Mouse (Mus musculus) intestine, embryonic 16.5 days (tissue): ENCODE measurements at regions not wholly inside any gene's neighbourhood (a gene's known extent, or its start where the extent isn't known, plus 50 kb on each side); places are given as distances from the start of the nearest gene placed in this dataset.
A peak's percentile ranks its signal among the peaks of the same experiment; 100 is the strongest.

Experiments used
- ATAC-seq: fragments of 200-750 bp; cut with Nextera tagmentation; 2 replicates; pipeline ENCODE4 v1.8.0; 2017; ENCODE audit warnings: moderate TSS enrichment, moderate library complexity
- H3K27ac ChIP-seq: fragments of 300-500 bp; sonication (generic); 2 replicates; pipeline ENCODE4 v1.5.1; 2014; ENCODE audit warnings: mild to moderate bottlenecking, low read length
- H3K27me3 ChIP-seq: fragments of 300-500 bp; sonication (generic); replicated peaks from 2 replicates; pipeline ENCODE4 v1.6.1; 2014; ENCODE audit warnings: low read length, control low read depth, mixed read lengths; ENCODE audit not compliant: control insufficient read depth, insufficient read depth
- H3K36me3 ChIP-seq: fragments of 300-500 bp; sonication (generic); 2 replicates; pipeline ENCODE4 v1.6.1; 2014; ENCODE audit warnings: low read length, control low read depth; ENCODE audit not compliant: control insufficient read depth, insufficient read depth
- H3K4me1 ChIP-seq: fragments of 300-500 bp; sonication (generic); 2 replicates; pipeline ENCODE4 v1.6.1; 2014; ENCODE audit warnings: low read length, control low read depth, mixed read lengths; ENCODE audit not compliant: control insufficient read depth, insufficient read depth
- H3K4me2 ChIP-seq: fragments of 300-500 bp; sonication (generic); 2 replicates; pipeline ENCODE4 v1.6.1; 2014; ENCODE audit warnings: low read depth, low read length, control low read depth
- H3K4me3 ChIP-seq: fragments of 300-500 bp; sonication (generic); 2 replicates; pipeline ENCODE4 v1.5.1; 2014; ENCODE audit warnings: mild to moderate bottlenecking, low read length
- H3K9ac ChIP-seq: fragments of 300-500 bp; sonication (generic); 2 replicates; pipeline ENCODE4 v1.6.1; 2014; ENCODE audit warnings: low read depth, low read length
- H3K9me3 ChIP-seq: fragments of 300-500 bp; sonication (generic); 2 replicates; pipeline ENCODE4 v1.6.1; 2016; ENCODE audit warnings: low read length, control low read depth; ENCODE audit not compliant: control insufficient read depth
- WGBS: fragments of 180-500 bp; shearing (Covaris S2); extraction: QIAGEN DNeasy Blood & Tissue Kit; methylation state at CpG from one replicate; pipeline ENCODE4 v1.1.7; 2014; 5-methylcytosine and 5-hydroxymethylcytosine counted together

DNA sequence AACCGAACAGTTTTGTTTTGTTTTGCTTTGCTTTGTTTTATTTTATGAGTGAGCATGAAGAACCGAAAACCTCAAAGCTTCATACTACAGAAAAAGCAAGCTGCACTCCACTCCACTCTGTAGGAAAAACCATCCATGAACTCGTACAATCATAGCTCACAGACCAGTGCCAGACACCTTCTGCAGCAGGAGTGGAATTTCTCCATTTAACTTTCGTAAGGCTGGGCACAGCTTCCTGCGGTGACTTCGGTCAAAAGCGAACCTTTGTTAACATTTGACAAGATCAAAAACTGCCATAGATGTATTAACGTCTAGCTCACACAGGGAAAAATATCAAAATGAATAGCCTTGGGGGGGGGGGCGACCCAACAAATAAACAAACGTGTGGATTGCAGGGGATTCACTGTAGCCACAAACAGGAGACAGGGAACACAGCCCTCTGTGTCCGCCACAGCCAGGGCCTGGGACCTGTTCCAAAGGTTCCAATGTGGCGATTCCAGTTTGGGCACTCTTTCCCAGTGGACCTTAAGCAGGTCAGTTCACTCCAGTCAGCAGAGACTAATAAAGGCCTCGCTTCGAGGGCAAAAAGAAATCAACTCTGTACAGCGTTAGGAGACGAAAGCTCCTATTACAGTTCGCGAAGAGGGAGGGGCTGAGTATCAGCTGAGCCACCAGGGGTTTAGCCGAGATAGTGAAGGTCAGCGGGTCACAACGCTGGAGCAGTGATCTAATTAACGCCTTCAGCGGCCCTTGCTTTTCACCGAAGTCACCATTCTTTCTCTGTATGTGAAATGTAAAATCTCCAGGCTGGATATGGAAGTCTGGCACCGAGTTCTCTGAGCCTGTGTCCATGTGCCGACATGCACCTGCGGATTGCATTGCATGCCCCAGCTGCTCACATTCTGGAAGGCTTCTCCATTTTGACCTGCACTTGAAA, 135.4 kb upstream of the Ankrd55 start:
- H3K36me3 ChIP-seq, result no peaks in the 10 kb centered on the region
- peak overlapping the region; percentile 55 for H3K27ac ChIP-seq
- peak; percentile 91 for ATAC-seq
- no peaks in the 10 kb centered on the region for H3K27me3 ChIP-seq
- peaks cover 16% of the 10 kb centered on the region for H3K4me1 ChIP-seq
- peak overlapping the region; percentile 9; the same call in 1 of the 2 replicates for H3K4me3 ChIP-seq
- no peaks in the 10 kb centered on the region for H3K9me3 ChIP-seq
- H3K9ac ChIP-seq, result peak overlapping the region; percentile 48; the same call in 1 of the 2 replicates
- H3K4me2 ChIP-seq, result peak overlapping the region; percentile 50
- 17% methylated on average over 27 of the region's 27 CpGs for WGBS

GRCm38 (mm10) chr13:112153681-112154127, 134.5 kb upstream of the Ankrd55 start:
- H3K9me3 ChIP-seq, result no peaks in the 10 kb centered on the region
- WGBS, result 20% methylated on average over 4 of the region's 4 CpGs
- no peaks in the 10 kb centered on the region for H3K36me3 ChIP-seq
- no peaks in the 10 kb centered on the region for H3K27me3 ChIP-seq
- H3K27ac ChIP-seq, result peak overlapping the region; percentile 55; the same call in 1 of the 2 replicates
- peak; percentile 75 for ATAC-seq
- H3K4me2 ChIP-seq, result peak overlapping the region; percentile 50; the same call in 1 of the 2 replicates
- H3K4me1 ChIP-seq, result peaks cover 16% of the 10 kb centered on the region
- H3K9ac ChIP-seq, result peak overlapping the region; percentile 16; the same call in 1 of the 2 replicates
- H3K4me3 ChIP-seq, result 0 out of 2 replicates have a peak overlapping the region, but pooled peaks have one; percentile 9

GRCm38 (mm10) chr13:112159430-112160172, 128.7 kb upstream of the Ankrd55 start:
- no peak overlapping the region for H3K4me3 ChIP-seq
- no peaks in the 10 kb centered on the region for H3K36me3 ChIP-seq
- 64% methylated on average over 9 of the region's 9 CpGs for WGBS
- no peak overlapping the region for H3K9ac ChIP-seq
- peak overlapping the region; percentile 28 for H3K27ac ChIP-seq
- H3K4me1 ChIP-seq, result no peaks in the 10 kb centered on the region
- no peaks in the 10 kb centered on the region for H3K27me3 ChIP-seq
- no peak for ATAC-seq
- no peaks in the 10 kb centered on the region for H3K9me3 ChIP-seq
- H3K4me2 ChIP-seq, result no peak overlapping the region

- 56% methylated on average over 2 of the region's 2 CpGs for WGBS
Measured at GRCm38 (mm10) chr13:112160173-112160641, 128.0 kb upstream of the Ankrd55 start.

DNA sequence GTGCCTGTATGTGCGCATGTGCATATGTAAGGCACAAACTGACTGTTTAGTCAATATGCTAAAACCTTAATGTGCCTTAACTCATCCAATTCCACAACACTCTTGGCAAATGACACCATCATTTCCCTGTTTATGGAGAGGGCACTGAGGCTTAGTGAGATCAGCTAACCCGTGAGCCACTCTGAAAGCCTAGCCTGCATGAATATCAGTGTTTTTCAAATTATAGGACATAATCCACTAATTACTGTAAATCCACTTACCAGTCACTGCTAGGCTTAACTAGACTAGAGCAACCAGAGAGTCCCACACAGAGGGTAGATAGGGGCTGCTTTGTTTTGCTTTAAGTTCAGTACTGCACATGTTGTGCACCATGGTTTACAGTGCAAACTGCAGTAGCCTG, 127.5 kb upstream of the Ankrd55 start:
- Histone ChIP-seq H3K27ac (no peak overlapping the region), H3K9ac (no peak overlapping the region), H3K4me1 (no peaks in the 10 kb centered on the region), H3K27me3 (no peaks in the 10 kb centered on the region), H3K4me2 (no peak overlapping the region), H3K36me3 (no peaks in the 10 kb centered on the region), H3K4me3 (no peak overlapping the region), H3K9me3 (no peaks in the 10 kb centered on the region)
- 91% methylated on average over 2 of the region's 2 CpGs for WGBS
- no peak for ATAC-seq

More at GRCm38 (mm10) chr13:112160173-112160641, 128.0 kb upstream of the Ankrd55 start:
- no peaks in the 10 kb centered on the region for H3K36me3 ChIP-seq
- H3K4me2 ChIP-seq, result no peak overlapping the region
- no peaks in the 10 kb centered on the region for H3K4me1 ChIP-seq
- no peaks in the 10 kb centered on the region for H3K9me3 ChIP-seq
- peak overlapping the region; percentile 41 for H3K27ac ChIP-seq
- no peak overlapping the region for H3K9ac ChIP-seq
- ATAC-seq, result peak; percentile 52; the same call in 1 of the 2 replicates
- H3K27me3 ChIP-seq, result no peaks in the 10 kb centered on the region
- no peak overlapping the region for H3K4me3 ChIP-seq

- Histone ChIP-seq H3K4me1 (no peaks in the 10 kb centered on the region), H3K9me3 (no peaks in the 10 kb centered on the region), H3K36me3 (no peaks in the 10 kb centered on the region), H3K27ac (no peak overlapping the region), H3K4me2 (no peak overlapping the region), H3K9ac (no peak overlapping the region), H3K4me3 (no peak overlapping the region), H3K27me3 (no peaks in the 10 kb centered on the region)
- WGBS, result 84% methylated on average over 2 of the region's 2 CpGs
- ATAC-seq, result no peak
Measured at GRCm38 (mm10) chr13:112161886-112162285, 126.4 kb upstream of the Ankrd55 start.

GRCm38 (mm10) chr13:112165921-112166320, 122.3 kb upstream of the Ankrd55 start:
- H3K36me3 ChIP-seq, result no peaks in the 10 kb centered on the region
- WGBS, result 64% methylated on average over 2 of the region's 2 CpGs

GRCm38 (mm10) chr13:112166338-112166802, 121.9 kb upstream of the Ankrd55 start:
- peak overlapping the region; percentile 41; the same call in 1 of the 2 replicates for H3K27ac ChIP-seq
- no peaks in the 10 kb centered on the region for H3K4me1 ChIP-seq
- H3K4me3 ChIP-seq, result no peak overlapping the region
- no peak overlapping the region for H3K9ac ChIP-seq
- H3K9me3 ChIP-seq, result no peaks in the 10 kb centered on the region
- no peaks in the 10 kb centered on the region for H3K36me3 ChIP-seq
- ATAC-seq, result no peak
- no peaks in the 10 kb centered on the region for H3K27me3 ChIP-seq
- H3K4me2 ChIP-seq, result no peak overlapping the region
- 69% methylated on average over 10 of the region's 10 CpGs for WGBS

More at GRCm38 (mm10) chr13:112165921-112166320, 122.3 kb upstream of the Ankrd55 start:
- Histone ChIP-seq H3K27me3 (no peaks in the 10 kb centered on the region), H3K4me3 (no peak overlapping the region), H3K9me3 (no peaks in the 10 kb centered on the region), H3K27ac (no peak overlapping the region; the same call in 1 of the 2 replicates), H3K4me2 (no peak overlapping the region), H3K9ac (no peak overlapping the region), H3K4me1 (no peaks in the 10 kb centered on the region)
- no peak for ATAC-seq

DNA sequence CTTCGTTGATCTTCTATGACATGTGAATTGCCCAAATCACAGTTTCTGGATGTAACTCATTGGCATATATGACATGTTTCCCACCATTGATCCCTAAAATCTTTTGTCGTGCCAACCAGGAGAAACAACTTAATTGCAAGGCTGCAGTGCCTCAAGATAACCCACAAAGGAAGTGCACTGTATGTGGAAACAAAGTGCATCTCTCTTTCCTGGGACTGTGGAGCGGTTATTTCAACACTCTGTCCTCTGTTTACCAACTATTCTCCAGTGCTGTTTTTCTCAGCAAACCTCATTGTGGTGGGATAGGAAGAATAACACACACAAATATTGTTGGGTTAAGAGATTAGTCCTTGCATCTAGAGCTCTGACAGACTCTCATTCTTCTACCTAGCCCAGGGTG, 119.8 kb upstream of the Ankrd55 start:
- no peak overlapping the region for H3K4me3 ChIP-seq
- 80% methylated on average over 3 of the region's 3 CpGs for WGBS
- H3K9ac ChIP-seq, result no peak overlapping the region
- no peaks in the 10 kb centered on the region for H3K4me1 ChIP-seq
- no peaks in the 10 kb centered on the region for H3K36me3 ChIP-seq
- H3K9me3 ChIP-seq, result no peaks in the 10 kb centered on the region
- no peaks in the 10 kb centered on the region for H3K27me3 ChIP-seq
- H3K4me2 ChIP-seq, result no peak overlapping the region
- no peak overlapping the region for H3K27ac ChIP-seq
- no peak for ATAC-seq
